Mouse (Mus musculus) CH12.LX (cell line): Measurements from ENCODE around the gene Tmppe.

Experiments used
- CTCF ChIP-seq, 2 experiments: IDR thresholded peaks in 1 of 2; conservative IDR thresholded peaks in 1 of 2; 2 replicates each; pipeline ENCODE4 v1.5.1; 2011 to 2012; ENCODE audit warnings: low read depth in 2 of 2, low read length in 2 of 2, improper control_type of control experiment in 1 of 2, inconsistent platforms in 1 of 2, mild to moderate bottlenecking in 1 of 2, moderate library complexity in 1 of 2
- E2F4 ChIP-seq: IDR thresholded peaks from 2 replicates; pipeline ENCODE4 v1.6.1; 2011; ENCODE audit warnings: low read depth, low read length, improper control_type of control experiment; ENCODE audit not compliant: insufficient replicate concordance
- EP300 ChIP-seq: IDR thresholded peaks from 2 replicates; pipeline ENCODE4 v1.6.1; 2011; ENCODE audit warnings: low read length, improper control_type of control experiment
- ETS1 ChIP-seq: conservative IDR thresholded peaks from 2 replicates; pipeline ENCODE4 v1.6.1; 2012; ENCODE audit warnings: low read depth, mild to moderate bottlenecking, inconsistent platforms, low read length, improper control_type of control experiment, moderate library complexity
- IRF4 ChIP-seq: IDR thresholded peaks from 2 replicates; pipeline ENCODE4 v1.6.1; 2014; ENCODE audit warnings: low read depth, mild to moderate bottlenecking, inconsistent platforms, low read length, improper control_type of control experiment
- MAX ChIP-seq: IDR thresholded peaks from 2 replicates; pipeline ENCODE4 v1.6.1; 2011; ENCODE audit warnings: low read length, improper control_type of control experiment
- PAX5 ChIP-seq: IDR thresholded peaks from 2 replicates; pipeline ENCODE4 v1.6.1; 2012; ENCODE audit warnings: low read length, inconsistent platforms, mixed read lengths
- POLR2A ChIP-seq: IDR thresholded peaks from 2 replicates; pipeline ENCODE4 v1.6.1; 2011; ENCODE audit warnings: low read depth, mild to moderate bottlenecking, improper control_type of control experiment, low read length
- POLR2AphosphoS2 ChIP-seq: IDR thresholded peaks from 2 replicates; pipeline ENCODE4 v1.6.1; 2011; ENCODE audit warnings: low read depth, low read length, improper control_type of control experiment
- RAD21 ChIP-seq: IDR thresholded peaks from 2 replicates; pipeline ENCODE4 v1.6.1; 2011; ENCODE audit warnings: low read depth, mild to moderate bottlenecking, low read length, improper control_type of control experiment, moderate library complexity
- RCOR1 ChIP-seq: conservative IDR thresholded peaks from 2 replicates; pipeline ENCODE4 v1.6.1; 2012; ENCODE audit warnings: low read depth, mild to moderate bottlenecking, inconsistent platforms, low read length, improper control_type of control experiment
- ZC3H11A ChIP-seq: IDR thresholded peaks from 2 replicates; pipeline ENCODE4 v1.6.1; 2012; ENCODE audit warnings: low read depth, mild to moderate bottlenecking, inconsistent platforms, low read length, improper control_type of control experiment
- ZKSCAN1 ChIP-seq: IDR thresholded peaks from 2 replicates; pipeline ENCODE4 v1.6.1; 2012; ENCODE audit warnings: low read depth, inconsistent platforms, low read length, improper control_type of control experiment, borderline replicate concordance
- ZMIZ1 ChIP-seq: IDR thresholded peaks from 2 replicates; pipeline ENCODE4 v1.6.1; 2012; ENCODE audit warnings: low read depth, mild to moderate bottlenecking, inconsistent platforms, low read length, improper control_type of control experiment

DNA sequence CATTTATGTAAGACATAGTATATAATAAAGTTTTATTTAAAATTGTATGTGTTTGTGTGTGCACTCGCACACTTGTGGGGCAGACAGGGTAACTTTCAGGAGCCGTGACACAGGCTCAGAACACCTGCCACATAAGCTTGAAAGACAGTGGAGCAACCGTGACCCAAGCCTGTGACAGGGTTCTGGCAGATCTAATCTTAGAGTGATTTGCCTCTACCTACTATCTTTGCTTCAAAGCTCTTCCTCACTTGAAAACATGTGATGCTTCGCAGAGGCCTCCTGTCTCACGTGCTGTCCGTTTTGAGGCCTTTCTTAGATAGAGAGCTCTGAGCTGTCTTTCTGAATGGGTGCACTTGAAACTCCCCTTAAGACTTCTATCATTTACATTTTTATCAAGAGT lies 51.5 kb downstream of the Tmppe start:
- TF ChIP-seq IRF4 (peak; percentile 6; the same call in 1 of the 2 replicates), CTCF (conservative IDR thresholded peaks at IDR 0.05 in 1 of 2, IDR thresholded peaks at IDR 0.05 in 1 of 2; ENCODE audit: low read depth in 2 of 2, low read length in 2 of 2) (no peak), E2F4 (no peak), POLR2A (no peak), RCOR1 (no peak; the same call in 1 of the 2 replicates), POLR2AphosphoS2 (no peak), ZC3H11A (no peak), MAX (peak; percentile 88), ZMIZ1 (no peak), PAX5 (no peak), ZKSCAN1 (no peak), EP300 (0 out of 2 replicates have a peak, but pooled peaks have one; percentile 25), ETS1 (peak; percentile 94), RAD21 (no peak; the same call in 1 of the 2 replicates)
